Mouse (Mus musculus) spleen, postnatal 14 days (tissue): ENCODE measurements around the gene Arhgef19.

Experiments used
- DNase-seq, 2 experiments: peaks; one replicate each; pipeline ENCODE4 v3.0.0; 2021 to 2022; ENCODE audit warnings: low spot score in 2 of 2

Gene Arhgef19

GRCm38 (mm10) chr4:141265979-141266637 lies 26.8 kb downstream of the Arhgef19 start:
- DNase-seq: no peak

- DNase-seq: no peak
Measured at GRCm38 (mm10) chr4:141267250-141267649, 28.0 kb downstream of the Arhgef19 start.

- DNase-seq: peak in 1 of 2 experiments; percentile 37
Measured at GRCm38 (mm10) chr4:141267837-141268236, 28.5 kb downstream of the Arhgef19 start.

DNA sequence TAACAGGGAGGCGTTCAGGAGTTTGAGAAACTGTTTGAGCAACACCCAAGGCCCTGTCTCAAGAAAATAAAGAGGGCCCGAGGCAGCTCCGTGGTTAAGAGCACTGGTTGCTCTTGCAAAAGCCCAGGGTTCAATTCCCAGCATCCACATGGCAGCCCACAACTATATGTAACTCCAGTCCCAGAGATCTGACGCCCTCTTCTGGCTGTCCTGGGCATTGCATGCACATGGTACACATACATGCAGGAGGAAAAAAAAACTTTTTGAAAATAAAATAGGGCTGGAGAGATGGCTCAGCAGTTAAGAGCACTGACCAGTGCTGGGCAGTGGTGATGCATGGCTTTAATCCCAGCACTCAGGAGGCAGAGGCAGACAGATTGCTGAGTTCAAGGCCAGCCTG lies 29.1 kb downstream of the Arhgef19 start:
- DNase-seq: no peak

GRCm38 (mm10) chr4:141269080-141269479 lies 29.8 kb downstream of the Arhgef19 start:
- DNase-seq: no peak

GRCm38 (mm10) chr4:141270201-141270940 lies 31.1 kb downstream of the Arhgef19 start:
- DNase-seq: no peak

- DNase-seq: no peak
Measured at GRCm38 (mm10) chr4:141271228-141271627, 31.9 kb downstream of the Arhgef19 start.

DNA sequence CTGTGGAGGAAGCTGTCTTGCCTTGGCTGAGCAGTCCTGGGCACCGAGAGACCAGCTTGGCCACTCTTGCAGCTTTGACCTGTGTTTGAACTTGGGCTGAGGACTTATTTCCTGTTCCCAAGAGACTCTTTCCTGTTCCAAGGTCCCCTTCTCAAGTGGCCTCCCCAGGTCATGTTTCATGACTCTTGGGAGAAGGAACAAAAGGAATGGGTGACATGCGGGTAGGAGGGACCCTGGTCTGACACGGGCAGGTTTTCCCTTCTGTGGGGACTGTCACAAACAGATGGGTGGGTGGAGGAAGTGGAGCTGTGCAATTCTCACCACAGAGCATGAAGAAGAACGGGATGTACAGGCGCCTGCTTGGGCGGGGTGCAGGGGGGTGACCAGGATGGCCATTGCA lies 32.4 kb downstream of the Arhgef19 start:
- DNase-seq: no peak

DNA sequence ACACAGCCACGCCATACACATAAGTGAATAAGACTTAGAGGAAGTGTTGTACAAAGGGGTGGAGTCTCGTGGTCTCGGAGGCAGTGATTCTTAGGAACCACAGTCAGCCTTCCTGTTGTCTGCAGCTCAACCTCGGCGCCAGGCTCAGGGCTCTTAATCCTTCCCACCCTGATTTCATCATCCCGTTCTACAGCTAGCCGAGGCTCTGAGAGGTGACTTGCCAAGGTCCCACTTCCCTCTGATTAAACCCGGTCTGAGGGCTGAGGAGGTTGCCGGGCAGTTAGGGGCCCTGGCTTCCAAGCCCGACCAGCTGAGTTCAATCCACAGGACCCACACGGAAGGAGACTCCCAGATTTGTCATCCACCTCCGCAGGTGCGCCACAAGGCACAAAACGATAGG lies 33.6 kb downstream of the Arhgef19 start:
- DNase-seq: no peak

GRCm38 (mm10) chr4:141273296-141273695 lies 34.0 kb downstream of the Arhgef19 start:
- peak; percentile 59 to 75 for DNase-seq

- DNase-seq: no peak
Measured at GRCm38 (mm10) chr4:141274485-141275341, 35.4 kb downstream of the Arhgef19 start.

GRCm38 (mm10) chr4:141277157-141277556 lies 37.9 kb downstream of the Arhgef19 start:
- DNase-seq: no peak

- DNase-seq: no peak
Measured at GRCm38 (mm10) chr4:141278154-141278553, 38.9 kb downstream of the Arhgef19 start.

- no peak for DNase-seq
Measured at GRCm38 (mm10) chr4:141279327-141279726, 40.0 kb downstream of the Arhgef19 start.

DNA sequence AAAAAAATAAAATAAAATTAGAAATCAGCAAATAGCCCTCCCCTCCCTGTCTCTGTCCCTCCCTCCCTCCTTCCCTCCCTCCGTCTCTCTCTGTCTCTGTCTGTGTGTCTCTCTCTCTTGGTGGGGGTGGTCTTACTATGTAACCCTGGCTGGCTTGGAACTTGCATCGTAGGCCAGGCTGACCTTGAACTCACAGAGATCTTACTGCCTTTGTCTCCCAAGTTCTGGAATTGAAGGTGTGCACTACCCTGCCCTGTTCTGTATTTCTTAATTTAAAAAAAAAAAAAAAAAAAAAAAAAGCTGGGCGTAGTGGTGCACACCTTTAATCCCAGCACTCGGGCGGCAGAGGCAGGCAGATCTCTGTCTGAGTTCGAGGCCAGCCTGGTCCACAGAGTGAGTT lies 40.5 kb downstream of the Arhgef19 start:
- no peak for DNase-seq

DNA sequence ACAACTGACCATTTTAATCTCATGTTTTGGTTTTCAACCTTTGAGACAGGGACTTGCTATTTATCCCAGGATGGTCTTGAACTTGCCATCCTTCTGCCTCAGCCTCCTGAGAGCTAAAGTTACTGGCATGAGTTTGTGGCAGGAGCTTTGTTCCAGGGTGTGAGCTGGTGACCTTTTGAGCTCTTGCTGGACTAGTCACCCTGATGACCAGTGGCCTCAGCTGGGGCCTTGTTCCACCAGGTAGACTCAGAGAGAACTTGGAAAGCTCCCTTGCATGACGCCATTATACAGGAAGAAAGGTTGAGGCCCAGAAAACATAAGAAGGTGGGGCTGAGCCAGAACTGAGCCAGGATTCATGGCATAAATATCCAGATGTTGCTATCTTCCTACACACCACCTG lies 41.2 kb downstream of the Arhgef19 start:
- DNase-seq: no peak

- DNase-seq: no peak
Measured at GRCm38 (mm10) chr4:141281153-141281552, 41.9 kb downstream of the Arhgef19 start.

DNA sequence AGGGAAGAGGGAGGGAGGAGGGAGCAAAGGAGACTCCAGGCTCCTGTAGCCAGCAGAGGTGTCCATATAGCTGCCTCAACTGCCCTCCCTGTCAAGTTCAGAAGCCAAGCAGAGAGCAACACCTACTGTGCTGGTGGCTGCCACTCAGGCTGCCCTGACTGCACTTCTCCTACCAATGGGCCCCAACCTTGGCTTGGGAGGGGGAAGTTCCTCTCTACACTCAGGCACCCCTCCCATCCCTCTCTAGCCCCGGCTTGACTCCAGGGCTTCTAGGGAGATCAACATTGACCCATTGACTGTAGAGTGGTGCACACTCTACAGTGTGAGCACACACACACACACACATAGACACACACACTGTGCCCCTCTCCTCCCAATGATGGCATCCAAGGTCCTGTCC lies 42.3 kb downstream of the Arhgef19 start:
- no peak for DNase-seq

DNA sequence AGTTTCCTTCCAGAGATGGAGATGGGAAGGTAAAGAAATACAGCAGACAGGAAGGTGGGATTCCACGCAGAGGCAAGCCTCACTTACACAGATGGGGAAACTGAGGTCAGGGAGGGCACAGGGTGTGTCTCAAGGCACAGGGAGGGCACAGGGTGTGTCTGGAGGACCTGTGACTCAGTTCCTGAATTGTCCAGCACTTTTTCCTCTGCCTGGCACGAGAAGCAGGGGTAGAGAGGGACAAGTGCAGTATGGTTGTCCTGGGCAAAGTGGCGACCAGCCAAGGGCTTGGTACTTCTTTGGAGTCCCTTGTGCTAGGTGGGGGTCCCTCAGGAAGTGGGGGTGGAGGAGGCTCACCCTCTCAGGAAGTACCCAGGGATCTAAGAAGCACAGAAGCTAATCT lies 42.8 kb downstream of the Arhgef19 start:
- DNase-seq: no peak

GRCm38 (mm10) chr4:141282623-141283022 lies 43.3 kb downstream of the Arhgef19 start:
- DNase-seq: no peak

- no peak for DNase-seq
Measured at GRCm38 (mm10) chr4:141283176-141283878, 44.0 kb downstream of the Arhgef19 start.

- no peak for DNase-seq
Measured at GRCm38 (mm10) chr4:141283879-141284411, 44.6 kb downstream of the Arhgef19 start.
